Mouse (Mus musculus): ENCODE measurements around the gene Aig1.
A peak's percentile ranks its signal among the peaks of the same experiment; 100 is the strongest.

The Aig1 gene

GRCm38 (mm10) chr10:13623735-13624134 is 245.0 kb downstream of the Aig1 start:
- DNase-seq (ENCODE audit: low spot score) = no peak

DNA sequence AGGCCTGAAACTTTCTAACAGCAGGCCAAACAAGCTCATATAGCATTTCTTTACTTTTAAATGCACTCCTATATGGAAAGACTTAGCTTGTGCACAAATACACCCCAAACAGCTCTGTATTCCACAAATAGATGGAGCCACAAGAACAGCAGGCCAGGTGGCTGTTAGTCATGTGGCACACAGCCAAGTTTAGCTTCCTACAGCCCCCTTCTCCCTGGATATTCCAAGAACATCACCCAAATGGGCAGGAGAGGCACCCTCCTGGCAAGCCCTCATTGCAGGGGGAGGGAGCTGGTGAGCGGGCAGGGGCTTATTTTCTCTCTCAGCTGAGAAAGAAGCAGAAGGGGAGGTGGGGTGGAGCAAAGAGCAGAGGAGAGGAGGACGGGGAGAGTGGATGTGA is 267.9 kb downstream of the Aig1 start:
- DNase-seq (ENCODE audit: low spot score) = peak; percentile 40

GRCm38 (mm10) chr10:13597491-13597890 is 271.3 kb downstream of the Aig1 start:
- DNase-seq (ENCODE audit: low spot score) = no peak
